Mouse (Mus musculus) E14TG2a.4 (cell line): ENCODE results near the gene Depdc5.
"Not testable (repeated sequence)": the region's sequence is repeated elsewhere in the genome, so short reads cannot be mapped to it uniquely, and the experiment has no call there.

Experiments used
- CTCF ChIP-seq: conservative IDR thresholded peaks from 2 replicates; pipeline ENCODE4 v1.5.1; 2014; ENCODE audit warnings: low read length
- NANOG ChIP-seq: IDR thresholded peaks from 2 replicates; pipeline ENCODE4 v1.6.1; 2014; ENCODE audit warnings: borderline replicate concordance, low read length, mixed read lengths
- POU5F1 ChIP-seq: IDR thresholded peaks from 2 replicates; pipeline ENCODE4 v1.6.1; 2014; ENCODE audit warnings: low read length, borderline replicate concordance

GRCm38 (mm10) chr5:32849580-32849979, 13.9 kb upstream of the Depdc5 start:
- not testable (repeated sequence) for TF ChIP-seq CTCF, NANOG, POU5F1
